Mouse (Mus musculus): ENCODE data around the gene Pde6h. TPM values are rescaled to one million over a fixed set of nuclear protein-coding genes. Genes with fewer than 3 reads are reported as not detected.
"Not testable (repeated sequence)": the region's sequence is repeated elsewhere in the genome, so short reads cannot be mapped to it uniquely, and the experiment has no call there.

The Pde6h gene
- total RNA-seq, 2 experiments from 2014 or later, result not detected

DNA sequence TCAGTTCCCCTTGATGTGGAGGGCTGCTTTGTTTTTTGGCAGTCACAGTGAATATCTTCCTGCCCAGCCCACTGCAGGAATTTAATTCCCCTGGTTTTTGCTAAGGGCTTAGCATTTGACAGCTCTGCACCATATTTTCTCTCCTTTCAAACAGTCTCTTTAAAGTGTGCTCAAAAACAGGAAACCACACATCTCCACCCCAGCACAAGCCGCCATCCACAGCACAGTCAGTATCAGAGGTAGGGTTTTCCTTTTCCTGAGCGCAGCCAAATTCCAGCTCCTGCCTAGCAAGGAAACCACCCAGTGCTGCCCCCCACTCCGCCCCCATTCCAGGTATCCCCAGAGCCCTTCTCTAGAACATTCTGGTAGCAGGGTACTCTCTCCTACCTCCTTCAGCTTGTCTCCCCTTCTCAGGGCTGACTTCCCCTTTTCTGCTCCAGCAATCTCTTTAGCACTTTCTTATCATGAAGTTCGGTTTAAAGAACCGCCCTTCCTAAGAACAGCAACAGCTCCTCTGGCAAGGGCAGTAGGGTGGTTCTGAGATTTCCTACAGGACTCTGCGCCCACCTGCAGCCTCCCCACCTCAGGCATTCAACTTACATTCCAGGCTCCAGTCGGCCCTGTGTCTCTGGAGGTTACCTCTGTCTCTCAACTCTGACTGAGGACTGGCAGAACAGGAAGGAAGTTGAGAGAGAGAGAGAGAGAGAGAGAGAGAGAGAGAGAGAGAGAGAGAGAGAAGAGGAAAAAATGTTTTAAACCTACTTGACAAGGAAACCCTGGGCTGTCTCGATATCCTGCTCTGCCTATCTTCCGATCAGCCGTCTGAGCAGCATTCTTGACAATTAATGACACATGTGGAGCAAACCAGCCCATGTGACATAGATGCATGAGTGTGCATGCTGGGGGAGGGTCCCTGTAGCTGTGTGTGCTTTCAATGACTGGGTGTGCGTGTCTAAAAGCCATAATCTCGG is 17.7 kb downstream of the Pde6h start, which contains the start of gene Arhgdib:
TSS of gene Arhgdib (minus strand) at position 849 of the 971 bp plus-strand sequence.
- DNase-seq, result no peak

DNA sequence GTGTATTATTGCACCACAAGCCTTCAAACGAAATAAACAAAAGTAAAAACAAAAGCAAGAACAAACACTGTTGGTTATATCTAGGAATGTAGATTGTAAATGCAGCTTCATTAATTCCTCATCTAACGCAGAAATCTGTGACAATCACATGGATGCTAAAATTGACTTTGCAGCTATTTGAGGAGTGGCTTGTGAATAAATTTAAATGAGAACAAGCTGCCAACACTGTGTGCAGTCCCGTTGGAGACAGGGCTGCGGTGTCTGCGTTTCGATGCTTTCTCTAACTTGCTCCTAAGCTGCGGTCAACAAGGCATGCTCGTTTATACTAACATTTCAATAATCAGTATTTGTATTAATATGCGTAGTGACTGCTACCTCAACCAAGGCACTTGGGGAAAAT is 18.6 kb downstream of the Pde6h start:
- DNase-seq, result no peak

GRCm38 (mm10) chr6:136943392-136943791 is 19.8 kb downstream of the Pde6h start:
- no peak for DNase-seq

DNA sequence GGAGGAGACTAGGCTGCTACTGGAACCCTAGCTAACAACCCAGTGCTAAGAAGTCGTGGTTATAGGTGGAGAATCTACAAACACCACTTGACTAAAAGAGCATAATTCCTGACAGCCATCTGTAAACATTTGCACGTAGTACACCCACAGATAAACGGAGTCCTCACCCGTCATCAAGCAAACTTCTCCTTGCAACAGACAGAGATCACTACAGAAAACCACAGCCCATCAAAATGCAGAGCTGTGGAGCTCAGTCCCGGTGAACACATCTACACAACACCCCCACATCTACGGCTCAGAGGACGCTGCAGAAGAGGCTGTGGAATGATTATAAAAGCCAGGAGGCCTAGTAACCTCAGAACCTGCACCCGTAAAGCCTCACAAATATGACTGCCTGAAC is 20.9 kb downstream of the Pde6h start:
- no peak for DNase-seq

- no peak for DNase-seq
These were observed 22.6 kb downstream of the Pde6h start for GRCm38 (mm10) chr6:136946241-136946640.

DNA sequence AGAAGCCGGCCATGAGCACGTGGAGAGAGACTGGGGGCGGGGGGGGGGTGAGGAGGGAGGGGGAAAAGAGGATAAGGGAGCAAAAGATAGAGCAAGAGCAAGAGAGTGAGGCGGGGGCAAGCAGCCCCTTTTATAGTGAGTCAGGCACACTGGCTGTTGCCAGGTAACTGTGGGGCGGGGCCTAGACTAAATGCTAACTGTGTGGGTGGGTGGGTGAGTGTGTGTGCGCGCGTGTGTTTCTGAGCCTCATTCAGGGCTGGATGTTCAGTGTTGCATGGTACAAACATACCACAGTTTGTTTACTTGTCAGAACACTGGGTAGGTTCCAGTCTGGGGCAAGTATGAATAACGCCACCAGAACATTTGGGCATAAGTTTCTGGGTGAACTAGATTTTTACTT is 23.3 kb downstream of the Pde6h start:
- DNase-seq, result no peak

- DNase-seq, result no peak
These were observed 24.1 kb downstream of the Pde6h start for GRCm38 (mm10) chr6:136947716-136948115.

- DNase-seq, result no peak
These were observed 26.5 kb downstream of the Pde6h start for GRCm38 (mm10) chr6:136950171-136950570.

- DNase-seq, result no peak
These were observed 29.3 kb downstream of the Pde6h start for GRCm38 (mm10) chr6:136952930-136953329.

- DNase-seq, result no peak
These were observed 30.6 kb downstream of the Pde6h start for GRCm38 (mm10) chr6:136954192-136954591.

GRCm38 (mm10) chr6:136954715-136955114 is 31.1 kb downstream of the Pde6h start:
- DNase-seq, result no peak

GRCm38 (mm10) chr6:136955240-136955639 is 31.6 kb downstream of the Pde6h start:
- DNase-seq, result no peak

GRCm38 (mm10) chr6:136957062-136957461 is 33.4 kb downstream of the Pde6h start:
- DNase-seq, result no peak

DNA sequence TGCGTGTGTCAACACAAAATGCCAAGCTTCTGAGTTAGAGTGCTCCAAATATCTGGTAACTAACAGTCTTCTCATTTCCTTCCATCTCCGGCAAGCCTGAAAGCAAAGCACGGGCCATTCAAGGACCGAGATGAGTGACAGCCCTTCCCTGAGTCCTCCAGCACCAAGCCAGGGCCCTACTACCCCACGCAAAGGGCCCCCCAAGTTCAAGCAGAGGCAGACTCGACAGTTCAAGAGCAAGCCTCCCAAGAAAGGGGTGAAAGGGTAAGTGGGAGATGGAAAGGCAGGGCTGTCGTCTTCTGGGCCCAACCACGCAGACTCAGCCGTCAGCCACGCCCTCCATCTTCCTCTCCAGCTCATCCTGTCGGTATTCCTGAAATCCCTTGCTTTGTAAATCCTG is 35.5 kb downstream of the Pde6h start:
- no peak for DNase-seq

- no peak for DNase-seq
These were observed 39.3 kb downstream of the Pde6h start for GRCm38 (mm10) chr6:136962957-136963356.

DNA sequence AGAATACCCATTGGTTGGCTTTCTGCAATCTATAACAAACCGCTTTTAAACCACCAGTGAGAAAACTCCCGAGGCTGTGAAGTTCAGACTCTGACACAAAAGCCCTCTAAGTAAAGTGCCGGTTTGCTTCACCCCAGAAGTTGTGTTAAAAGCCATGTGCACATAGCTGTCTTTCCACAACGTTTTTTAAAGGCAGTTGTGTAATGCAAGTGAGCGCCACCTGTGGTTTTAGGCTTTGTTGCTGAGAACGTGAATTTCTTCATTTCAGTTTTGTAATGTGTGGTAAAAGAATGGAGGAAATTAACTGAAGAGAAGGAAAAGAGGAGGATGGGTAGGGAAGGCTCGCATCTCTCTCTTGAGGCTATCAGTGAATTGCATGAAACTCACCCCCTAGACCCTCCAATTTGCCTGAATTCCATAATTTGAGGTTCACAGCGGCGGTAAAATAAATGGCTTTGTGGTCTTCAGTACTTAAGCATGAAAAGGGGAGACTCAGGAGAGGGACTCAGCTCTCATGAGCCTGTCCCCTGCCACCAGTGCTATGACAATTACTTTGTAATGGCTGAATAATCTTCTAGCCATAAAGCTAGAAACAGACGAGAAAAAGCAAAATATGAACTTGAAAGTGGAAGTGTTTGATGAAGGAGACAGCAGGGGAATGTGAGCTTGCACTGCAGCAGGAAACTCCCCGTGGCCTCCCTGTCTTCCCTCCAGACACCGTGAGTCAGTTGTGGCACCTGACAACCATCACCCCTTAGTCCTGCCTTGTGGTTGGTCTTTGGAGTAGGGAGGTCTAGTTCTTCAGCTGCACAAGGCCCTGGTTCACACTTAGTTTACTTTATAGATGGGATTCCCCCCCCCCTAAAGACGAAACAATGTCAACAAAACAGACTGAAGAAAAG is 41.2 kb downstream of the Pde6h start:
- DNase-seq, result no peak

GRCm38 (mm10) chr6:136965912-136966311 is 42.3 kb downstream of the Pde6h start:
- no peak for DNase-seq

GRCm38 (mm10) chr6:136967466-136967865 is 43.8 kb downstream of the Pde6h start:
- no peak for DNase-seq

- DNase-seq, result not testable (repeated sequence)
These were observed 45.2 kb downstream of the Pde6h start for GRCm38 (mm10) chr6:136968877-136969276.

- no peak for DNase-seq
These were observed 55.8 kb downstream of the Pde6h start for GRCm38 (mm10) chr6:136979274-136980082.

GRCm38 (mm10) chr6:136980331-136980746 is 56.7 kb downstream of the Pde6h start:
- DNase-seq, result no peak

DNA sequence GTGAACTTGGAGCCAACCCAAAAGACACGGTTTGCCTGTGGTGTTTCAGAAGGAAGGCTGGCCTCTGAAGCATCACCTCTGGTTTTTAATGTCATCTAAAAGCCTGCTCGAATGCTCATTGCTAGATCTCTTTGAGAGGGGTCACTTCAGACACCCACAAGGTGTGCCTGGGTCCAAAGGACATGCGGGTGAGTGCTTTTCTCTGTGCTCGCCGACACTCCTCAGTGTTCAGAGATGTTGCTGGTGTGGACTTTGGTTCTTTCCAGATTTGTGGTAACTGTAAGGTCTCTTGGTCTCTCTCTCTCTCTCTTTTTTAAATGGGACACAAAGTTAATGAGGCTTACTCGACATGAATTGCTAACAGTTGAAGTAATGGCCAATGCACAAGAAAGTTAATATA is 58.9 kb downstream of the Pde6h start:
- DNase-seq, result no peak

Data from gastrocnemius, postnatal 10 days (tissue).